Mouse (Mus musculus) kidney, postnatal 25 days (tissue): ENCODE measurements around the gene Krt75.
"Not testable (repeated sequence)": the region's sequence is repeated elsewhere in the genome, so short reads cannot be mapped to it uniquely, and the experiment has no call there.

Experiments
- DNase-seq, 2 experiments: peaks; one replicate each; pipeline ENCODE4 v3.0.0; 2021; ENCODE audit warnings: mixed read lengths in 2 of 2

Krt75 gene

DNA sequence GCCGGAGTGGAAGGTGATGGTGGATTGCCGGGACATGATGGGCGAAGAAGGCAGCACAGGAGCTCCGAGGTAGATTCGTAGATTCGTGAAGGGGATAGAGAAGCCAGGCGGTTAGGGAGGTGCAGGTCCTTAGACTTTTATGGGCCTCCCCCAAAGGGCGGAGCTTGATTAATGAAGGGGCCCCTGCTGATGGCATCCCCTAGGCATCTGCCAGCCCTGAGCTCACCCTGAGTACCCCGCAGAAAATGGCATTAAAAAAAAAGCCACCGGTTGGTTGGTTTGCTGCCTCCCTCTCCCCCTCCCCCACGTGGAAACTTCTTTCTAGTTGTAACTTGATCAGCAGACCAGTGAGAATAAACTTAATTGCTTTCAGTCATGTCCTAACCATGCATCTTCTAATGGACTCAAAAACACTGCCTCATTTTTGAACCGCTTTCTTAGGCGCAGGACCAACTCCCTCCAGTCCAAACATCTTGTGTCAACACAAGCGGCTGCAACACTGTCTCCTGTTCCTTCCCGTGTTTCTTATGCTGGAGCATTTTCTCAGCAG, at the start of gene Krt75:
Gene Krt75 (minus strand): TSS at position 109 of the 550 bp plus-strand sequence.
- no peak for DNase-seq

- DNase-seq: no peak
These were observed 25.4 kb upstream of the Krt75 start for GRCm38 (mm10) chr15:101599123-101599522.

- DNase-seq: peak in 1 of 2 experiments; percentile 19
These were observed 14.5 kb upstream of the Krt75 start for GRCm38 (mm10) chr15:101588216-101588615.

GRCm38 (mm10) chr15:101584456-101584855, 10.8 kb upstream of the Krt75 start:
- DNase-seq: no peak

DNA sequence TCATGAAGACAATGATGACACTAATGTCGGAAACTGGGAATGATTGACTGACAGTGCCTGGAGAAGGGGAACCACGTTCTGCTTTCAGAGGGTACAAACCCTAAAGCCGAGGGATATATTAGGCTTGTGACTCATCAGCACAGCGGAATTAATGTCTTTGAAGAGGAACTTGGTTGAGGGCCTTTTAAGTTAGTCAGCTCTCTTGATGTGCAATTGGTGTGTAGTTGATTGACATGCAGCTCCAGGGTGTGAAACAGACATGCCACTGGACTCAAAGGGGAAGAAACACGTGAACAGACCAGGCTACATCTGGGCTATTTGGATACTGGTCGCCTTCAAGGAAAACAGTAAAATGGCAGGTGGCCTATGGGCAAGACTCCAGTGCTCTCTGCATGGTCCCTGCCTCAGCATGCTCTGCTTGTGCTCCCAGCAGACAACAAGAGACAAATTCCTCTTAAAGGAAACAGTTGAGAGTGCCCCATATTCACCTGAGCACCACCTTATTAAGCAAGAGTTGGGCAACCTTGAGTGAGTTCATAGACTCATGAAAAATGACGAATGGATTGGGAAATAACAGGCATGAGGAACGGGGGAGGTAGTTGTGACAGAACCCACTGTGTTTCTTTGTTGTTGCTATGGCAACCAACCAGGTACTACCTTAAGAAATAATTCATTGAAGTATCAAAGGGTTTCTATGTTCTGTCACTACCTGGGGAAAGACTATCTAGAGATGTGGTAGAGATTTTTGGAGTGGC, 9.7 kb upstream of the Krt75 start:
- DNase-seq: no peak

GRCm38 (mm10) chr15:101581701-101582100, 8.0 kb upstream of the Krt75 start:
- DNase-seq: peak in 1 of 2 experiments; percentile 0

GRCm38 (mm10) chr15:101575506-101575905, 1.8 kb upstream of the Krt75 start:
- no peak for DNase-seq

DNA sequence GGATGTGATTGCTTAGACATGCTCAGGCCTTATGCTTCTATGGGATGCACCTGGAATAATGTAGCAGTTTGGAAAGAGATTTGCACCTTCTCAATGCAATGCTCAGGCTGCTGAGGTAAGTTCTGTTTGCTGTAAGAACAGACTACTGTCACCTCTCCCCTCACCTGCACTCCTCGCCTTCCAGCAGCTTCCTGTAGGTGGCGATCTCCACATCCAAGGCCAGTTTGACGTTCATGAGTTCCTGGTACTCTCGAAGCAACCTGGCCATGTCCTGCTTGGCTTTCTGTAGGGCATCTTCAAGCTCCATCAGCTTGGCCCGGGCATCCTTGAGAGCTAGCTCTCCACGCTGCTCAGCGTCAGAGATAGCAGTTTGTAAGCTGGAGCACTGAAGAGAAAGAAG, 5.9 kb downstream of the Krt75 start:
- peak in 1 of 2 experiments; percentile 14 for DNase-seq

DNA sequence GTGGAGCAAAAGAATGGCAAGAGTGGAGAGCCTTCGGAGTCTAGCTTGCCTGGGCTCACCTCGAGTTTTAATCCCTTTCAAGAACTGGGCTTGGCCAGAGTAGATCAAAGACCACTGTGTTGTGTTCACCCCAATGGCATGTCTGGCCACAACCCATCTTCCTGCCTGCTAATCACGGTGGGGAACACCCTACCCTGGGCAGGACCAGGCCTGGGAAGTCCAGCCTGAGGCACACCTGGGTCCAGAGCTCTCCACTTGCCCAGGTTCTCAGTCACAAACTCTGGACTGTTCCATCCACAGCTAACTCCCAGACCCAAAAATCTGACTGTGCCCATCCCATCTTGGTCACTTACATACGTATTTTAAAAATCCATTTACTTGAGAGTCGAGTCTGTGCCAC, 10.9 kb downstream of the Krt75 start, which contains the start of gene Krt90:
Gene Krt90 (minus strand): TSS at position 101 of the 400 bp plus-strand sequence.
- no peak for DNase-seq

GRCm38 (mm10) chr15:101558034-101558646, 15.6 kb downstream of the Krt75 start:
- no peak for DNase-seq

GRCm38 (mm10) chr15:101553169-101553568, 20.5 kb downstream of the Krt75 start:
- peak in 1 of 2 experiments; percentile 20 for DNase-seq

DNA sequence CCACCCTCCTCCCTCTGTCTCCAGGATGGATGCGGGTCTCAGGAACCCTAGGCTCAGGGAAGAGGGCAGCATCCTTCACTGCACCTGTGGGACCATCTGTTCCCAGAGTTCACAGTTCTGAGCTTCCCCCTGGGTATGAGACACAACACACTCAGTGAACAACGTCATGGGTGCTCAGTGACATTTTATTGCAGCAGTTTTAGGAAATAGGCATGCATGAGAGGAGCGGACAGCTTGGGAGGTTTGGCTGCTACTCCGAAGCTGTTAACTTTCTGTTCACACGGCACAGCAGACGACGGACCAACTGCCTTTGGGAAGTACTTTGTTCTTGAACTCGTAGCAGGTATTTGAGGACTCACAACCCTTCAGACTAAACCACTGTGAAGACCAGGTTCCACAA, 21.5 kb downstream of the Krt75 start:
- no peak for DNase-seq

DNA sequence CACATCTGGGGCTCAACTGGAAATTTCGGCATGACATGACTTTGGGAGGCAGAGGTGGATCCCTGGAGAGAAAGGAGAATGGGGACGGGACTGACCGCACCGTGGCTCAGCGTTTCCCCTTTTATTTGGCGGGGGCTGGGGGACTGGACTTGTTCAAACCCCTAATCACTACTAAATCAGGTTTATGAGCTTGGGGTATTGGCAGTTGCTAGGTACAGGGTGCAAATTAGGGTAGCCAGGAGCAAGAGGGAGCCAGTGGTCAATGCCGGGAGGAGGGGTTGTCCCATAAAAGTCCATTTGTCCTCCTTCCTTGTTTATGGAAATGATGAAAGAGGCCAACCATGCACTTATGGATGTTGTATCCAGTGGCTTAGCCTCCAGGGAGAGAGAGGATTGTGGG, 23.1 kb downstream of the Krt75 start, which contains the start of gene Krt82:
Gene Krt82 (minus strand): TSS at position 101 of the 400 bp plus-strand sequence.
- DNase-seq: no peak

DNA sequence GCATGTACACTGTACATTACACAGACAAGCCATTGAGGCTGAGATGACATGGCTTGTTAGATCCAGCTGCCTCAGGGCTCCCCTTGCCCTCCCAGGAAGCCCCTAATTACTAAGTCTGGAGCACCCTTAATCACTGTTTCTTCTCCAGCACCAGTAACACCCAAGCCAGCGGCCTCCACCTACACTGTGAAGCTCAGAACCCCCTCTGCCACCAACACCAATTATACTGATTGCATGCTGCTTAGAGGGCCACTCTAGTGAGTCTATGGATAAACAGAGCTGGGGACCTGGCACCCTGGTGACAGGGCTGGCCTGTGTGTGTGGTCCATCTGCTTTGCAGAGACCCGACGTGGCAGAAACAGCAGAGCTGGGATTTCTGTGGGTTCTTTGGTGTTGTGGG, 29.2 kb downstream of the Krt75 start:
- DNase-seq: no peak

DNA sequence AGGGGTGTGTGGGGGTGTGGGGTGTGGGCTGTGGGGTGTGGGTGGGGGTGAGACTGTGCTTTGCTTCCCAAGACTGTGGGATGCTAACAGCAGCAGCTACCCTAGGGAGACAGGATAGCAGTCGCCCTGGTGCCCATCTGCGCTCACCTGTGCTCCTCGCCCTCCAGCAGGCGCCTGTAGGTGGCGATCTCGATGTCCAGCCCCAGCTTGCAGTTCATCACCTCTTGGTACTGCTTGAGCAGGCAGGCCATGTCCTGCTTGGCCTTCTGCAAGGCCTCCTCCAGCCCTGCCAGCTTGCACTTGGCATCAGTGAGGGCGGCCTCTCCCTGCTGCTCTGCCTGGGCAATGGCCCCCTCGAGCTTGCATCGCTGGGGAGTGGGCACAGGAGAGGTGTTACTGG, 31.2 kb downstream of the Krt75 start:
- DNase-seq: no peak

- no peak for DNase-seq
These were observed 35.2 kb downstream of the Krt75 start for GRCm38 (mm10) chr15:101538580-101538900.

GRCm38 (mm10) chr15:101537864-101538579, 35.7 kb downstream of the Krt75 start:
- DNase-seq: no peak

- DNase-seq: no peak
These were observed 37.5 kb downstream of the Krt75 start for GRCm38 (mm10) chr15:101536054-101536850.

DNA sequence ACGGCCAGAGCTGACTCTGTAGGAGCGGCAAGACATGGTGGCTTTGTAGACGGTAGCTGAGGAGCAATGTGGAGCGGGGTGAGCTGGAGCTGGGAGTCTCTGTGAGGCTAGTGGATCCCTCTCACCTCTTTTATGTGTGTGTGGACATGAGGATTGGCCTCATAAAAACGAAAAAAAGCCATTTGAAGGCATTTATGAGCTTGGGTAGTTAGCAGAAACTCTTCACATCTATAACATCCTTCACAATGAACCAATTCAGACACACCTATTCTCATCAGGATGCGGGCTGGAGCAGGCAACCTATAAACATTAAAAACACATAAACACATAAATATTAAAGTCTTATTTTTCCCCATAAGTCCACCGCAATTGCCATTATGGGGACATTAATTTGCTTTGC, 41.0 kb downstream of the Krt75 start, which contains the start of gene Krt84:
Gene Krt84 (minus strand): TSS at position 101 of the 400 bp plus-strand sequence.
- no peak for DNase-seq

DNA sequence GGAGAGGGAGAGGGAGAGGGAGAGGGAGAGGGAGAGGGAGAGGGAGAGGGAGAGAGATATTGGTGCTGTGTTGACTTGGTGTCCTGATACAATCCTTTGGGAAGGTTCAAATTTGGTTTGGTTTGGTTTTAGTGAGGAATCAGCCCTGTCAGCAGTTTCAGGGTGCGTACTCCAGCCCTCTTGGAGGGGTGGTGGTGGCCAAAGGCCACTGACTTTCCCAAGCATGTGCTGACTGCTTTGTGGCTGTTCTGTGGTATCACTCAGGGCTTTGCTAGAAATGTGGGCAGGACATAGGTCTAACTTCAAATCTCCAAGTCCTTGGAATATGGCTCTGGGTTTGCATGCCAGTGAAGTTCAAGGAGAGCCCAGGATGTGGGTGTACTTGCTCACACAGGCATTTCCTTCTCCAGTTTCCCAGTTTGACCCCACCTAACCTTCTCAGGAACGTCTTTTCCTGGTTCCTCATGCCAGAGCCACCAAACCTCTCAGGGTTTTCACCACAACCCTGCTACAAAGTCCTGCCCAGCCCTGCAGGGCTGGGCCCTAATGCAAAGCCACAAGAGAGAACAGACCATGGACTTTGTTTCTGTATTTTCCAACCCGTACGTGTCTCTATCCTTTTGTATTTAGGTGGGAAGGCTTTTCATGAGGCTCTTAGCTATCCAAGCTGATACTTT, 51.0 kb downstream of the Krt75 start:
- peak; percentile 32 to 70 for DNase-seq

GRCm38 (mm10) chr15:101519792-101520191, 53.9 kb downstream of the Krt75 start:
- DNase-seq: peak; percentile 82 to 90

DNA sequence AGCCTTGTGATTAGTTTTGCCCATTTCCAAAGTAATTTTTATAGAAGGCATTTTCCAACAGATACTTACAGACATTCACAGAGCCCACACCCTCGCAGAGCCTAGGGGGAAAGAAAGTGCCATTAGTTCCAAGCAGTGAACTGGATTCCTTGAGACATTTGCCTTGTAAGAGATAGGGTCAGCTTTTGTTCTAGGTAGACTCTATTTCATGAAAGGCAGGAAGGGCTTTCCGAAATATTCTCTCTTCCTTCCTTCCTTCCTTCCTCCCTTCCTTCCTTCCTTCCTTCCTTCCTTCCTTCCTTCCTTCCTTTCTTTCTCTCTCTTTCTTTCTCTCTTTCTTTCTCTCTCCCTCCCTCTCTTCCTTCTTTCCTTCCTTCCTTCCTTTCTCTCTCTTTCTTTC, 56.5 kb downstream of the Krt75 start, which contains the start of gene Gm49425:
Gene Gm49425 (minus strand): TSS at position 101 of the 400 bp plus-strand sequence.
- not testable (repeated sequence) for DNase-seq
